Mouse (Mus musculus) liver, embryonic 14.5 days (tissue): ENCODE measurements around the gene Gmds. TPM values are rescaled to one million over a fixed set of nuclear protein-coding genes. Genes with fewer than 3 reads are reported as not detected.

Experiments
- ATAC-seq: fragments of 200-750 bp; cut with Nextera tagmentation; 2 replicates; pipeline ENCODE4 v1.8.0; 2017; ENCODE audit warnings: moderate number of reproducible peaks, mild to moderate bottlenecking, moderate library complexity; ENCODE audit not compliant: insufficient read depth
- DNase-seq, 3 experiments: peaks; one replicate each; pipeline ENCODE4 v3.0.0-alpha.2; 2012 to 2013; ENCODE audit warnings: low read depth in 3 of 3, low spot score in 3 of 3
- H3K27ac ChIP-seq: fragments of 300-500 bp; sonication (generic); 2 replicates; pipeline ENCODE4 v1.5.1; 2014; ENCODE audit warnings: moderate library complexity, mild to moderate bottlenecking, control low read depth, inconsistent platforms
- H3K27me3 ChIP-seq: fragments of 300-500 bp; sonication (generic); 2 replicates; pipeline ENCODE4 v1.6.1; 2014; ENCODE audit warnings: mild to moderate bottlenecking, low read length, moderate library complexity; ENCODE audit not compliant: control insufficient read depth, insufficient read depth
- H3K36me3 ChIP-seq: fragments of 300-500 bp; sonication (generic); replicated peaks from 2 replicates; pipeline ENCODE4 v1.6.1; 2014; ENCODE audit warnings: low read depth; ENCODE audit not compliant: control insufficient read depth, insufficient read depth
- H3K4me1 ChIP-seq, 2 experiments: fragments of 200-500 bp in 1 of 2; fragments of 300-500 bp in 1 of 2; sonication (generic) in 1 of 2; replicated peaks; 2 replicates each; pipeline ENCODE4 v1.6.1; 2012 to 2014; ENCODE audit warnings: antibody characterized with exemption in 1 of 2, inconsistent platforms in 1 of 2, low read length in 1 of 2; ENCODE audit not compliant: control insufficient read depth in 2 of 2, insufficient read depth in 2 of 2
- H3K4me2 ChIP-seq: fragments of 300-500 bp; sonication (generic); 2 replicates; pipeline ENCODE4 v1.6.1; 2014; ENCODE audit warnings: low read depth, mild to moderate bottlenecking, control low read depth, moderate library complexity
- H3K4me3 ChIP-seq, 2 experiments: fragments of 200-500 bp in 1 of 2; fragments of 300-500 bp in 1 of 2; sonication (generic) in 1 of 2; 2 replicates each; pipeline ENCODE4 v1.5.1; 2012 to 2014; ENCODE audit warnings: low read depth in 2 of 2, low read length in 2 of 2, mild to moderate bottlenecking in 2 of 2, control low read depth in 1 of 2, inconsistent platforms in 1 of 2, moderate library complexity in 1 of 2; ENCODE audit not compliant: insufficient read depth in 1 of 2
- H3K9ac ChIP-seq: fragments of 300-500 bp; sonication (generic); replicated peaks from 2 replicates; pipeline ENCODE4 v1.6.1; 2014; ENCODE audit warnings: mild to moderate bottlenecking, control low read depth, moderate library complexity
- H3K9me3 ChIP-seq: fragments of 300-500 bp; sonication (generic); 2 replicates; pipeline ENCODE4 v1.6.1; 2016; ENCODE audit warnings: low read length, mixed read lengths; ENCODE audit not compliant: control insufficient read depth
- CTCF ChIP-seq: IDR thresholded peaks from 2 replicates; pipeline ENCODE4 v1.5.1; 2016; ENCODE audit warnings: antibody characterized with exemption, low read depth, control low read depth
- EP300 ChIP-seq: IDR thresholded peaks from 2 replicates; pipeline ENCODE4 v1.6.1; 2016; ENCODE audit warnings: antibody characterized with exemption, low read depth
- WGBS: fragments of 180-500 bp; shearing (Covaris S2); extraction: QIAGEN DNeasy Blood & Tissue Kit; methylation state at CpG from one replicate; pipeline ENCODE4 v1.1.7; 2014; ENCODE audit not compliant: insufficient replicate concordance; 5-methylcytosine and 5-hydroxymethylcytosine counted together
- polyA plus RNA-seq, 2 experiments: library from polyadenylated mRNA; depleted of rRNA in 1 of 2; stranded (reverse) in 1 of 2; unstranded in 1 of 2; fragments of >200 nt; fragmentation: Nextera tagmentation in 1 of 2; extraction: Ambion mirVana in 1 of 2; gene quantifications; 2 replicates each; pipeline versions ENCODE4 v1.2.1 to v1.2.3; 2012 to 2014

Gene Gmds
- polyA plus RNA-seq, 2 experiments, result 3.7 to 7.4 TPM

DNA sequence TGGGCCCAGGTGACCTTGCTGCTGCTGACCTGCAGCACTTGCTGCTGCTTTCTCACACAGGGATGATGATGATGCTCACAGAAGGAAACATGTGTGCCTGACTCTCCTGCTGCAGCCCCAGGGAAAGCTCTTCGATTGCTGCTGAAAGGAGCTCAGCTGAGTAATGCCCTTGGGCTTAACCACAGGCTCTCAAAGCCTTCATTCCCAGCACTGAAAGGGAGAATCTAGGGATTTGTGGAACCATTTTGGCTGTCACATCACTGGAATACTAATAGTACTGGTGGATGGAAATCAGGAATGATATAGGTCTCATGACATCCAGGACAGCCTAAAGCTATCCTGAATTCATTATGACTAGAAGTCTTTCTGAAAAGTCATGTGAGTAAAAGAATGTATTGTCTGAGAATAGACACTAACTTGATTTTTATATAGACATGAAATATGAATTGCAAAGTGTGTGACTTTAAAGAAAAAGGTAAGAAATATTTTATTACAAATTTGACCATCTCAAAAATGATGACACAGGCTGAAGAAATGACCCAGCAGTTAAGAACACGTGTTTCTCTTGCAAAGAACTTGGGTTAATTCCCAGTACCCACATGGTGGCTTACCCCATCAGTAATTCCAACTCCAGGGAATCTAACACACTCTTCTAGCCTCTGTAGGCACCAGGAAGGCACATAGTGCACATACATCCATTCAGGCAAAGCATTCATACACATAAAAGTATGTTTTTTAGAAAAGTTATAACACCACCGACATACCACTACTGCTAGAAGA lies 43.9 kb downstream of the Gmds start:
- WGBS, result 57% methylated on average over 3 of the region's 3 CpGs
- Histone ChIP-seq H3K36me3 (no peaks in the 10 kb centered on the region), H3K27me3 (no peaks in the 10 kb centered on the region), H3K4me2 (no peak overlapping the region), H3K27ac (no peak overlapping the region), H3K9ac (no peak overlapping the region), H3K4me3 (no peak overlapping the region), H3K9me3 (no peaks in the 10 kb centered on the region), H3K4me1 (no peaks in the 10 kb centered on the region)
- no peak for DNase-seq
- TF ChIP-seq CTCF (no peak), EP300 (no peak)
- no peak for ATAC-seq

- Histone ChIP-seq H3K27ac (no peak overlapping the region), H3K27me3 (no peaks in the 10 kb centered on the region), H3K4me3 (no peak overlapping the region), H3K9ac (no peak overlapping the region), H3K36me3 (no peaks in the 10 kb centered on the region), H3K4me2 (no peak overlapping the region), H3K9me3 (no peaks in the 10 kb centered on the region), H3K4me1 (no peaks in the 10 kb centered on the region)
- no peak for TF ChIP-seq EP300
- peak; percentile 39 for TF ChIP-seq CTCF
- DNase-seq (no peak), ATAC-seq (no peak)
- WGBS, result 55% methylated on average over 2 of the region's 2 CpGs
Observed at GRCm38 (mm10) chr13:32272937-32273496, 65.5 kb downstream of the Gmds start.

- TF ChIP-seq EP300, result no peak
- no peak for TF ChIP-seq CTCF
- Histone ChIP-seq H3K4me3 (no peak overlapping the region), H3K27me3 (no peaks in the 10 kb centered on the region), H3K9me3 (no peaks in the 10 kb centered on the region), H3K36me3 (no peaks in the 10 kb centered on the region), H3K4me1 (no peaks in the 10 kb centered on the region), H3K27ac (no peak overlapping the region), H3K4me2 (no peak overlapping the region), H3K9ac (no peak overlapping the region)
- WGBS, result 41% methylated on average over 2 of the region's 2 CpGs
- no peak for DNase-seq
- no peak for ATAC-seq
Observed at GRCm38 (mm10) chr13:32269757-32270156, 68.8 kb downstream of the Gmds start.

- Histone ChIP-seq H3K4me3 (no peak overlapping the region), H3K4me1 (no peaks in the 10 kb centered on the region), H3K9ac (no peak overlapping the region), H3K36me3 (no peaks in the 10 kb centered on the region), H3K4me2 (no peak overlapping the region), H3K27ac (no peak overlapping the region), H3K9me3 (no peaks in the 10 kb centered on the region), H3K27me3 (no peaks in the 10 kb centered on the region)
- 38% methylated on average over 2 of the region's 2 CpGs for WGBS
- ATAC-seq, result no peak
- TF ChIP-seq CTCF (no peak), EP300 (no peak)
- DNase-seq, result no peak
Observed at GRCm38 (mm10) chr13:32269261-32269660, 69.3 kb downstream of the Gmds start.

DNA sequence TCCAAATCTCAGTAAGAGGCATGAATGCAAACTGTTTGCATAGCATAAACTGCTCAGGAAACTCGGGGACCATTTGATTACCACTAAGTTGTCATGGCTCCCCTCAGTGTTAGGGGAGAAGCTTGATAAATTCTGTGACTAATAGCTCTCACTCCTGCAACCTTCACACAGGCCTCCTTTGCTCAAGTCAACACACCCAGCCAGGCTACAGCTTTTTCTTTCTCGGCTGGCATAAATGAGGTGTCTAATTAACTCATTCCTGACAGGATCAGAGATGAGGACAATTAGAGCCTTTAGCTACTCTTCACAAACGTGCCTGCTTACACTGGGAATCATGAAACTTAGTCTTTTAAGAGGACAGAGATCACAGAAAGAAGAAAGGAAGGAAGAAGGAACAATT lies 70.3 kb downstream of the Gmds start:
- no peak overlapping the region for H3K27ac ChIP-seq
- ATAC-seq (no peak), DNase-seq (no peak)
- no peaks in the 10 kb centered on the region for H3K4me1 ChIP-seq
- H3K9me3 ChIP-seq, result no peaks in the 10 kb centered on the region
- no peaks in the 10 kb centered on the region for H3K27me3 ChIP-seq
- H3K36me3 ChIP-seq, result no peaks in the 10 kb centered on the region
- 35% methylated on average over 3 of the region's 3 CpGs for WGBS
- H3K4me2 ChIP-seq, result no peak overlapping the region
- H3K9ac ChIP-seq, result no peak overlapping the region
- TF ChIP-seq CTCF (no peak), EP300 (no peak)
- H3K4me3 ChIP-seq, result no peak overlapping the region
